Mouse (Mus musculus): ENCODE results near the gene Hmgb4. TPM values are rescaled to one million over a fixed set of nuclear protein-coding genes. Genes with fewer than 3 reads are reported as not detected.

Hmgb4 gene
- polyA plus RNA-seq, 1 experiment: not detected

GRCm38 (mm10) chr4:128227377-128228316 lies 33.1 kb downstream of the Hmgb4 start:
- no peak for DNase-seq (ENCODE audit: extremely low spot score in 1 of 2, low spot score in 1 of 2)

- DNase-seq (ENCODE audit: extremely low spot score in 1 of 2, low spot score in 1 of 2): no peak
These were observed 36.3 kb downstream of the Hmgb4 start for GRCm38 (mm10) chr4:128224453-128224852.

- no peak for DNase-seq (ENCODE audit: extremely low spot score in 1 of 2, low spot score in 1 of 2)
These were observed 42.7 kb downstream of the Hmgb4 start for GRCm38 (mm10) chr4:128217991-128218595.
